Mouse (Mus musculus) gastrocnemius, adult 18-20 months (tissue): ENCODE results near the gene Myom3. TPM values are rescaled to one million over a fixed set of nuclear protein-coding genes. Genes with fewer than 3 reads are reported as not detected.
"Not testable (repeated sequence)": the region's sequence is repeated elsewhere in the genome, so short reads cannot be mapped to it uniquely, and the experiment has no call there.

Source experiments
- DNase-seq: peaks from one replicate; pipeline ENCODE4 v3.0.0; 2021; ENCODE audit warnings: low spot score
- long read RNA-seq, 2 experiments: library from polyadenylated mRNA; stranded (forward); transcript quantifications; one replicate each; pipeline ENCODE4 v2.0.0; 2021
- total RNA-seq, 2 experiments: library from RNA; stranded (reverse); gene quantifications; 2 replicates each; pipeline ENCODE4 v1.2.3; 2021

The Myom3 gene
- 10 to 100 TPM; 70.5 to 78.3 TPM for total RNA-seq
- long read RNA-seq, experiment 1, partial matches to known transcripts = 2 of 2 reads
- long read RNA-seq, experiment 1, other reads (novel, unspliced or antisense) = 0 of 2 reads
- long read RNA-seq, experiment 2, partial matches to known transcripts = 6 of 6 reads
- long read RNA-seq, experiment 2, other reads (novel, unspliced or antisense) = 0 of 6 reads

GRCm38 (mm10) chr4:135759356-135759976 is at the start of gene Myom3:
Gene Myom3, plus strand, starts transcription at chr4:135759715.
- DNase-seq = no peak

GRCm38 (mm10) chr4:135710392-135710791 is 49.1 kb upstream of the Myom3 start:
- no peak for DNase-seq

- peak; percentile 23 for DNase-seq
Observed at GRCm38 (mm10) chr4:135714776-135715175, 44.7 kb upstream of the Myom3 start.

GRCm38 (mm10) chr4:135716438-135716837 is 43.1 kb upstream of the Myom3 start:
- DNase-seq = not testable (repeated sequence)

- DNase-seq = no peak
Observed at GRCm38 (mm10) chr4:135722540-135723290, 36.8 kb upstream of the Myom3 start.

GRCm38 (mm10) chr4:135726416-135726815 is 33.1 kb upstream of the Myom3 start:
- DNase-seq = no peak

DNA sequence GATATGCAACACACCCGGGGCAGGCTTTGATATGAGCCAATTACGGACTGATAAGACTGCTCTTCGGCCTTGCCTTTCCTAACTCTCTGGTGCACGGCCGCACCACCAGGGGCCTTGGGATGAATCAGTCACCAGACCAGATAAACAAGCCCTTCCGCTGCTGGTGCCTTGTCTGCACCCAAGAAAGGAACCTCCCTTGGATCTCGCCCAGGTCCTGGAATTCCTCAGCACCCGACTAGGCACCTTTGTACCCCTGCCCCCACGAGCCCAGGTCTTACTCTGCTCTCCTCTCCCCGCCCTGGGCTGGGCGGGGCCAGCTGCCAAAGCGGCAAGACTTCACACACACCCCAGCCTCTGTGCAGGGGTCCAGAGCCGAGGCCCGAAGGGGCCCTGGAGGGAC is 31.7 kb upstream of the Myom3 start, which contains the start of gene Il22ra1:
Gene Il22ra1, plus strand, starts transcription at position 356 of the 400 bp plus-strand sequence.
- no peak for DNase-seq

DNA sequence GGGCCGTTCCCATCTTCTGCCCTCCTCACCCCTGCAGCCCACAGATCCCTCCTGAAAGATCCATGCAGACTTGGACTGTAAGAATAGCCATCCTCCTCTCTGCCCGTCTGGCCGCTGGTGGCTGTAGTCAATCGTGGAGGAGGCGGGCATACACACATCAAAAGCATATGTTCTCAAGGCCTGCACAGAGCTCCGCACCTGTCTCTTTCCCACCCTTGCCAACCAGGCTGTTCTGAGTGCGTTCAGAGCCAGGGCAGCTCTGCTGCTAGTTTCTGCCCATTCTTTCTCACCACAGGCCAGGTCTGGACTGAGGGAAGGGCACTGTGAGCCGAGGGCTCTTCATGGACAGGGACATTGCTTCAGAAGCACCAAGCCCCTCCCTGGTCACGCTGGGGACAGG is 29.3 kb upstream of the Myom3 start:
- DNase-seq = no peak

GRCm38 (mm10) chr4:135730951-135731350 is 28.6 kb upstream of the Myom3 start:
- peak; percentile 24 for DNase-seq

GRCm38 (mm10) chr4:135733901-135734300 is 25.6 kb upstream of the Myom3 start:
- DNase-seq = no peak

- no peak for DNase-seq
Observed at GRCm38 (mm10) chr4:135736903-135737302, 22.6 kb upstream of the Myom3 start.

DNA sequence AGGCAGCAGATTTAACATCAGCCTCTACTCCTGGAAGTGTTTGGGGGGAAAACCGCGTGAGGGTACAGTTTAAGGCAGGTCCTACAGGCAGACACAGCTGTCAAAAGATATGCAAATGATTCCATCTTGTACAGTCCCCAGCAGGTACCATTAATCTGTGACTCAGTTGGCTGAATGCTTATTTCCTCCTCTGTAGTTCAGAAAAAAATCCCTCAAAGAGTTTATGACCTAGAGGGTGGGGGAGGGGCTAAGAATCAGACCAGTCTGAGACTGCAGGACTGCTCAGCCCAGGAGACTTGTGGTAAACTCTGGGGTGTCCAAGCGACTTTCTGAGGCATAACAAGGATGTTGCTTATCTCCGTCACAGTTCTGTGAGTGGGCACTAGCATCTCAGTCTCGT is 21.3 kb upstream of the Myom3 start:
- DNase-seq = no peak

GRCm38 (mm10) chr4:135739148-135739547 is 20.4 kb upstream of the Myom3 start:
- no peak for DNase-seq

GRCm38 (mm10) chr4:135739672-135740071 is 19.8 kb upstream of the Myom3 start:
- no peak for DNase-seq

DNA sequence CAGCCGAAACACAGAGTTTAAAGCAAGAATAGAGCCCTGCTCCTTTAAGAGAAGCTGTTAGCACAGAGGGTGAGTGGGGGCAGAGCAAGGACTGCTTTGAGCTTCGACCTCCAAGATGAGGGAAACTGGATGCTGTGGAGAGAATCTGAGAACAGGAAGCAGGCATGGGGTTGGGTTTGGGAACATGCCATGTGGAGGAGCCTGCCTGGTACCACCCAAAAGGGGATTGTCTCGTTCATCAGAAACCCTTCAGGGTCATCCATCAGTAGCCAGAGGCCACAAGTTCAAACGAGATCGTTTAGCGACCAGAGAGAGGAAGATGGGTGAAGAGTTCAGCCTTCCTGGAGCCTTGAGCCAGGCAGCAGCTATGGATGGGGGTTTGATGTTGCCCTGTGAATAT is 16.0 kb upstream of the Myom3 start:
- no peak for DNase-seq

DNA sequence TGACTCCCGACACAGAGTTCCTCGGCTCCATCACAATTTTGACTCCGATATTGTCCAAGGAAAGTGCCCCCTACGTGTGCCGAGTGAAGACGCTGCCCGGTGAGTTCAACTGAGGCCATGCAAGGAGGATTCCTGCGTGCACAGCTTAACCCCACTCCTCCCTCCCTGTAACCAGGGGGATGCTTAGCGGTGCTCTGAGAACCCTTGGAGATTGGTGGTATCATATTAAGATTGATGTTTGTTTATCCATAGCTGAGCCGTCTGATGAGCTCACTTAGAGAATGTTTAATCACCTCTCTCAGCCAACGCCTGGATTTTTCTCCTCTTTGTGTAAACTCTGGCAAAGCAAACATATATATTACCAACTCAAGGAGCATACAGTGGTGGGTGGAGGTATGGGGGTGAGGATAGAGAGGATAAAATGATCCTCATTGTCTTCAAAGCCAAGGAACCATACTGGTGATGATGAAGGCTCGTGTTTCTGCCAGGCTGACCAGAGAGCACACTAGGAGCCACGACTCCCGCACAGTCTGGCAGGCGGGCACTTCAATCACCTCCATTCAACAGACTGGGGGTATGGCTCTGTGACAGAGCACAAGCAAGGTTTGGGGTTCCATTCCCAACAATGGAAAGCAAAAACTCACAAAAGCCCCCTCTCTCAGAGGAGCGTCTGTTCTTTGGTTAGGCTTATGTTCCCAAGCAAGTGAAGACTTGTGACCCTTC is 14.6 kb upstream of the Myom3 start:
- DNase-seq = no peak

DNA sequence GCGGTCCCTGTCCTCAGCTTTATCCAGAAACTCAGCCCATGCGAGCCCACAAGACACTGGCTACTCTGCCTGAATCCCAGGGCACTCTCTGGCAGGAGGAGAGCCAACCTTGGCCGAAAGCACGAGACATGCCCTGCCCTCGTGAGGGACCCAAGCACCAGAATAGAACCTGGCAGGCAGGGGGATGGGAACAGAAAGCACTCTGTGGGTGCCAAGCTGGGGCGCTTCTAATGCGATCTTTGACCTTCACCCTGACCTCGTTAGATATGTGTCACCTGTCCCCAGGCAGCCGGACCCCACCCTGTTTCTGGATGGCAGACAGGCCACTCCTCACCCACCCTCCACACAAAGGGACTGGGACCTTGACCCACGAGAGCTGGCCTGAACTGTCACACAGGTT is 13.9 kb upstream of the Myom3 start:
- peak; percentile 67 for DNase-seq

DNA sequence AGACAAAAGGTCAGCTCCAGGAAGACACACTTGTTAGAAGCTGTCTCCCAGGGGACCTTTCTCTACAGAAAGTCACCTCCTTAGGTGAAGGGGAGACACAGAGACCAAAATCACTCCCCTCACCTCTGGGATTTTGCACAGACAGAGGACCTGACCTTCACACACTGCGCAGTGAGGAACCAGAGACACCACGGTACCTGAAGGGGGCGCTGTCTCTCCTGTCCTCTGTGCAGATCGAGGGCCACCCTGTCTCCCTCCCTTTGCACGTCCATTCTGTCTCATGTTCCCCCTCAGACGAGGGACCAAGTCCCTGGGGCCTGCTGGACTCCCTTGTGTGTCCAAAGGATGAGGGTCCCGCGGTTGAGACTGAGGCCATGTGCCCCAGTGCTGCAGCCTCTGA is 8.6 kb upstream of the Myom3 start:
- no peak for DNase-seq

DNA sequence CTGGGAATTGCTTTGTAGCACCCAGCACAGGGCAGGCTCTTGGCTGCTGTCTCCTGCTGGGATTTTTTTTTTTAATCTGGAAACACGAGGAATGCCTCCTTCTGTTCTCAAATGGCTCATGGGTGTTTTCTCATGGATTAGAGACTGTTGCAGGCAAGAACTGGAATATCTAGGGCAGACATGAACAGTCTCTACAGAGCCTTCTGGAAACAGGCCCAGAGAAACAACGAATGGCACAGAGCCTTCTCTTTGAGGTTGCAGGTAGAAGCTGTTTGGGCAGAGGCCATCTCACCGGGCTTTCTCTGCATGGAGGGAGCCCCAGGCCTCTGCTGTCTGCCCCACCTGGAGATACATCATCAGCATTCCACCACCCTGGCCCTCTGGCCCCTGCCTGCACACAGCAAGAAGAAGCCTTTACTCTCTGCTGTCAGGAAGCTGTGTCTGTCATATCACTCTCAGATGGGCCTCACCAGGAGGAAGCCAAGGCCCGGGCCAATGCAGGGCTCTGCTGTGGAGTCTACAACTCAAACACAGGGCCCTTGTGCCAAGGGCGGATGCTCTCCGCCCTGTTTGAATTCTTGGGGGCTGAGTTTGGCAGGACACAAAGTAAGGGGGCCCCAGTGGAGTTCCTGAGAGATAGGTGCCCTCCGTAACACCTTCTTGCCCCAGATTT is 7.3 kb upstream of the Myom3 start:
- DNase-seq = no peak

DNA sequence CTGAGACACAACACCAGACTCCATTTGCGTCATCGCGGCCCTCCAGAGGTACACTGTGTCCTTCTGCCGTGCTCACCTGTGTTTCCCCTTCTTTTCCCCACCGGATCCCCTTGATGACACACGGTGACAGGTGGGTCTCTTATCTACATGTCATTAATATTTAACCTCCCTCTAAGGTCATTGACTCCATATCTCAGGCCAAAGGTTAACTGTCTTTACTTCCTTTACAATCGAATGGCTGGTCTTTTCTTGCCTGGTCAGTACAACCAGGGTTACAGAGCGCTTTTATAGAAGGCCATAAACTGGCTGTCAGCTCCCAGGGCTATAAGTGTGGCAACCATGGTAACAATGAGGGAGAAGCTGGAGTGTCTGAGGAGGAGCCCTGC is 6.7 kb upstream of the Myom3 start:
- no peak for DNase-seq

DNA sequence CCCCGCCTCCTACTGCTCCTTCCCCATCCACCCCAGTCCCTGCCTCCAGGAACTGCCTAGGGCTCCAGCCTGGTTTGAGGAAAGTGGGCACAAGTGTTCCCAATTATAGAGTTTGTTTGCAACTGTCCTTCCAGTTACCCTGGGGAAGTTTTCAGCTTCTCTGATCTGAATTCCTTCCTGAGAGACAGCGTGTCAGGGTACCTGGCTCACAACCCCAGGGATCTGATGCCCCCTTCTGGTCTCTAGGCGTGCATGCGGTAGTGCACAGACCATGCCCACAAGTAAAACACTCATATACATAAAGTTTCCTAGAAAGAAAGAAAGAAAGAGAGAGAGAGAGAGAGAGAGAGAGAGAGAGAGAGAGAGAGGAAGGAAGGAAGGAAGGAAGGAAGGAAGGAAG is 1.2 kb upstream of the Myom3 start:
- DNase-seq = no peak

GRCm38 (mm10) chr4:135758825-135759224 is 690 bp upstream of the Myom3 start:
- DNase-seq = no peak
